Mouse (Mus musculus): ENCODE measurements around the gene Phlpp1. TPM values are rescaled to one million over a fixed set of nuclear protein-coding genes. Genes with fewer than 3 reads are reported as not detected.

The Phlpp1 gene
- 1.4 and 1.5 TPM in 2 replicates for polyA plus RNA-seq (2015; fragmentation: Nextera tagmentation; extraction: Ambion mirVana)

DNA sequence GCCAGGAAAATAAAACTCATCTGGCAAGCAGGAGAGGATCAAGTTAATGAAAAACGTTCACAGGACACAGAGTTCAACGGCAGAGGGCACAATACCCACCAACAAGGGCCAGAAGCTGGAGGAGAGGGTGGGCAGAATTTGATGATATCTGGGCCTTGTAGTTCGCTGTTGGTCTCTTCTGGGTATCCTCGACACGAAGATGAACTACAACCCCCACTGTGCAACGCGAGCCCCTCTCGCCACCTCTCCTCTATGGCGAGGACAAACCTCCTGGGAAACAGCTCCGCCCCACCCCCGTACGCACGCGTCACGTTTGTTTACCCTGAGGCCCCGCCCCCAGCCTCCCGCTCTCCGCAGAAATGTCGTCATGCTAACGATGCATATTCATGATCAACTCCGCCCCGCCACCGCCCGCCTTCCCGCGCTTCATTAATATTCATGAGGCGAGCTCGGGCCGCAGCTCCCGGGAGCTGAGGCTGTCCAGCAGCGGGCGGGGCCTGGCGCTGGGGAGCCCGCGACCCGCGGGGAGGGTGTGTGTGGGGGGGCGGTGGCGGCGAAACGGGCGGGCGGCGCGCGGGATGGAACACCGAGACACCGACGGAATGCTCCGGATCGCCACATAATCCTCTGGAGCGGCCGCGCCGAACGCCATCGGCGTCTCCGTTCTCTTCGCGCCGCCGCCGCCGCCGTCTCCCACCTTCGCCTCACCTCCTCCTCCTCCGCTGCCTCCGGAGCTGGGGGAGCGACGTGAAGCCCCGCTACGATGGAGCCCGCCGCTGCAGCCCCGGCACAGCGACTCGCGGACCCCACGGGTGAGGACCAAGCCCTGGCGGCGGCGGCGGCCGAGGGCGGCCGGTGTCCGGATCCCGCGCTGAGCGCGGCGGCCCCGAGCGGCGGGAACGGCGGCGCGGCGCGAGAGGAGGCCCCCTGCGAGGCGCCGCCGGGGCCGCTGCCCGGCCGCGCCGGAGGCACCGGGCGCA is at the start of gene Phlpp1:
TSS of gene Phlpp1 (plus strand) at position 512 of the 980 bp plus-strand sequence.

Other genes with a start within 250 kb of the Phlpp1 start
- 1.7 and 2.2 TPM in 2 replicates for gene Zcchc2, start 181.3 kb upstream of the Phlpp1 start, polyA plus RNA-seq (2015; fragmentation: Nextera tagmentation; extraction: Ambion mirVana)

All from spleen, postnatal 0 days (tissue).